Mouse (Mus musculus) cerebellum, adult 11-12 months (tissue): ENCODE data around the gene Kptn.

Experiments
- DNase-seq: peaks from one replicate; pipeline ENCODE4 v3.0.0; 2022

The Kptn gene

DNA sequence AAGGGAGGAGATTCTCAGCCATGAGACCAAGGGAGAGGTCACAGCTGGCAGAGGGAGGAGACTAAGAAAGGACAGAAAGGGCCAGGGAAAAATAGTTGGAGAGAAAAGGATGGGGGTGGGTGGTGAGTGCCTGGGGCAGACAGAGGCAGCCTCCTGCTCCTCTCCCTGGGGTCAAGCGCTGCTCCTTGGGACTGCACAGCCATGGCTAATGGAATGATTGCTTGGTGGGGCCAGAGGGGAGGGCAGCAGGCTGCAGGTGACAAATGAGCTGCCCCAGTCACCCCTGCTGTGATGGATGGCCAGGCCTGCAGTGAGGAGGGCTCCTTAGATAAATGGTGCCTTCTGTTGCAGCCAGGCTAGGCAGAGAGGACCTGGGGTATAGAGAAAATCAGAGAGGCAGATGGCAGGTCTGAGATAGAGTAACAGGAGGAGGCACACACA lies 52.5 kb downstream of the Kptn start:
- DNase-seq: peak; percentile 78

- DNase-seq: peak; percentile 49
Measured at GRCm38 (mm10) chr7:16172586-16173140, 53.0 kb downstream of the Kptn start.

- DNase-seq: no peak
Measured at GRCm38 (mm10) chr7:16173146-16173545, 53.5 kb downstream of the Kptn start.

DNA sequence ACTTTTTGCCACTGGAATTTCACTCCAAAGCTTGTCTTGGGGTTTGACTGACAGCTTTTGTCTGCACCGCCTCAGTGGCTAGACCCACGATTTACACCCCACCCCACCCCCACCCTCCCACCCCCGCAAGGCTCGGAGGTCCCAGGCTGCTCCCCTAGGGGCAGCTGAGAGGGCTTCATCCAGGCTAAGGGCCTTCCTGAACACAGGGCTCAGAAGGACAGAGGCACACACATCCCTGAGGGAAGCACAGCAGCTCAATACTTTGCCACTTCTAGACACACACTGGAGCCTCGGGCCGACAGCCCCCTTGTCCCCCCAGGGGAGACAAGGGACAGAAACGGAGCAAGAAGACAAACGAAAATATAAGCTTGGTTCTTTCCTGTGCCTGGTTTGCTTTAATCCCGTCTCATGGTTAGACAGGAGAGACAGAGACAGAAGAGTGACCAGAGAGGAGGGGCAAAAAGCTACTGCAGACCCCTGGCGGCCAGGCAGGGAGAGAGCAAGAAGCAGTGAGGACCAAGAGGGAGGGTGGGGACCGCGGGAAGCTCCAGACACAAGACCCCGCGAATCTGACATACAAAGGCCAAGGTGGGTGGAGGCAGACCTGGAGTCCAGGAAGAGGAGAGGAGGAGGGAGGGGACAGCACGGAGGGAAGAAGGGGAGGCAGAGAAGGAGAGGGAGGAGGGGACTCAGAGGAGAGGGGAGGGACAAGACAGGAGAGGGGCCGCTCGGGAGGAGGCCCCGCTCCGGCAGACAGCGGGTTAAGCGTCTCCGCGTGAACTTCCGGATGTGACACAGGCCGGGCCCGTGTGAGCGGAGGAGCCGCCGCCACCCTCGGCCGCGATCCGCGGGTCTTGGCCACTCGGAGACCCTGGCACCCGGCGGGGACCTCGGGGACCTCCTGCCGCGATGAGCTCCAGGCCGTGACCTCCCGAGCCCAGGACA lies 55.2 kb downstream of the Kptn start, which contains the start of gene Meis3:
Meis3 (plus strand) TSS at position 494 of the 945 bp plus-strand sequence.
- peak; percentile 68 for DNase-seq

DNA sequence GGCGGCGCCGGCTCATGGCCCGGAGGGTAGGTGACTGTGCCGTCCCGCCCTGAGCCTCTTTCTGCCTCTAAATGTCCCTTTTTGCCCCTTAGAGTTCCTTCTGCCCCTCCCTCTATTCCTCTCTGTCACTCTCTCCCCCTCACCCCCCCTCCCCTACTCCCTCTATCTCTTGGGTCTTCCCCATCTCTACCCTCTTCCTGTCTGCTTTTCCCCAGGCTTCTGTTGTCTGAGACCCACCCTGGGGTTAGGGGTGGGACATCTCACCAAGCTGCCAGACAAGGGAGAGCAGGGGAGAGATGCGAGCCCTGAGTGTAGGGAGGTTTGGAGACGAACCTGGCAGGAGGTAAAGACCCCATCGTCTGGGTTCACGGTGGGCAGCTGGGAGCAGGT lies 55.8 kb downstream of the Kptn start:
- peak; percentile 33 for DNase-seq
